ENCODE assay signal across 8 mouse cellular contexts in genomic region chr9:22518394-22519041, GRCm38 (mm10). TPM values are rescaled to one million over a fixed set of nuclear protein-coding genes. Genes with fewer than 3 reads are reported as not detected.
DNase-seq lines count a peak whose midpoint lies in the region; ATAC-seq and TF ChIP-seq lines count a peak whose summit lies in the region.
"Had no signal": no experiment of that assay in that cellular context is flagged by ENCODE, and none has a peak within 500 bp of the region (broad histone marks: within the 10 kb centered on the region; RNA-seq: fewer than 3 reads in every experiment).

No protein-coding gene starts in this region.

- H3K9me3 ChIP-seq in CH12.LX (replicated peaks; ENCODE audit: low read length): peaks cover 6% of the 10 kb centered on the region
- H3K9me3 ChIP-seq in lung, embryonic 16.5 days (ENCODE audit: control insufficient read depth, low read length): no peaks in the 10 kb centered on the region

- no peaks in the 10 kb centered on the region for H3K4me1 ChIP-seq in CH12.LX (ENCODE audit: control insufficient read depth in 1 of 2, insufficient read depth in 2 of 2)
- no peaks in the 10 kb centered on the region for H3K4me1 ChIP-seq in lung, embryonic 16.5 days (replicated peaks; ENCODE audit: control insufficient read depth, insufficient read depth, low read length)
- H3K4me1 ChIP-seq: heart, embryonic 15.5 days had no signal

- peaks cover 4 to 12% of the 10 kb centered on the region in 2 experiments for H3K36me3 ChIP-seq in CH12.LX (replicated peaks in 1 of 2; ENCODE audit: control insufficient read depth in 1 of 2, insufficient read depth in 1 of 2, low read length in 1 of 2)
- H3K36me3 ChIP-seq in lung, embryonic 16.5 days (ENCODE audit: control insufficient read depth, insufficient read depth, low read length): no peaks in the 10 kb centered on the region
- H3K36me3 ChIP-seq: heart, embryonic 15.5 days had no signal

- TF ChIP-seq EP300 in CH12.LX (IDR thresholded peaks at IDR 0.05; ENCODE audit: low read length): no peak

- H3K79me2 ChIP-seq in CH12.LX (replicated peaks; ENCODE audit: control insufficient read depth, extremely low read depth, insufficient read depth, poor library complexity, severe bottlenecking): no peaks in the 10 kb centered on the region

- no peak for TF ChIP-seq POLR2A in CH12.LX (IDR thresholded peaks at IDR 0.05; ENCODE audit: low read depth, low read length)

- TF ChIP-seq CTCF in CH12.LX (conservative IDR thresholded peaks at IDR 0.05 in 1 of 2, IDR thresholded peaks at IDR 0.05 in 1 of 2; ENCODE audit: low read depth in 2 of 2, low read length in 2 of 2): peak; percentile 69 to 79

- dilution Hi-C loops in CH12.LX (cut with MboI; ENCODE audit: extremely low pct_ligation_motif_present, extremely low pct_unique_long_range_greater_than_20kb, low sequenced_read_pairs): no loop called here

- no peak overlapping the region for H3K9ac ChIP-seq in CH12.LX (ENCODE audit: insufficient read depth, low read depth)
- no peak overlapping the region for H3K9ac ChIP-seq in lung, embryonic 16.5 days (ENCODE audit: low read length)
- H3K9ac ChIP-seq: heart, embryonic 15.5 days had no signal

- peak; percentile 70 for TF ChIP-seq RAD21 in CH12.LX (IDR thresholded peaks at IDR 0.05; ENCODE audit: low read depth, low read length)

- no peaks in the 10 kb centered on the region for H3K27me3 ChIP-seq in CH12.LX (replicated peaks)
- no peaks in the 10 kb centered on the region for H3K27me3 ChIP-seq in lung, embryonic 16.5 days (ENCODE audit: control insufficient read depth, insufficient read depth, low read depth, low read length)
- H3K27me3 ChIP-seq: heart, embryonic 15.5 days had no signal

- 87% methylated on average over 3 of the region's 3 CpGs for WGBS in lung, embryonic 16.5 days

- DNase-seq in CH12.LX (ENCODE audit: extremely low read depth) (peak; percentile 62), MEL-GATA-1-ER (ENCODE audit: extremely low read depth, low read depth) (peak; percentile 52)
- peak; percentile 26 to 73 for DNase-seq in cerebellum, postnatal 25 days
- peak; percentile 13 to 76 for DNase-seq in kidney, postnatal 36 days
- DNase-seq in right cerebral cortex, adult 18-20 months: peak; percentile 44

- in situ Hi-C loops in CH12.LX (cut with MboI; ENCODE audit: low pct_ligation_motif_present, low pct_unique_long_range_greater_than_20kb, low sequenced_read_pairs): no loop called here

- no peak overlapping the region for H3K4me3 ChIP-seq in CH12.LX (replicated peaks in 1 of 3; ENCODE audit: low read depth in 2 of 3, low read length in 2 of 3, poor library complexity in 1 of 3)
- H3K4me3 ChIP-seq in lung, embryonic 16.5 days (ENCODE audit: low read length): no peak overlapping the region
- H3K4me3 ChIP-seq: heart, embryonic 15.5 days had no signal

- no peak overlapping the region for H3K27ac ChIP-seq in CH12.LX (ENCODE audit: insufficient read depth, low read depth)
- no peak overlapping the region for H3K27ac ChIP-seq in lung, embryonic 16.5 days (ENCODE audit: low read length)
- H3K27ac ChIP-seq: heart, embryonic 15.5 days had no signal

- H3K4me2 ChIP-seq in CH12.LX (ENCODE audit: insufficient read depth, low read depth, poor library complexity, severe bottlenecking): no peak overlapping the region
- H3K4me2 ChIP-seq in lung, embryonic 16.5 days (ENCODE audit: low read depth, low read length): no peak overlapping the region
- H3K4me2 ChIP-seq: heart, embryonic 15.5 days had no signal

- ATAC-seq in granulocyte monocyte progenitor cell, adult 5-6 weeks (replicated peaks; ENCODE audit: poor library complexity, severe bottlenecking): peak; percentile 71
- ATAC-seq in lung, embryonic 16.5 days (ENCODE audit: low read depth): peak; percentile 76; the same call in 1 of the 2 replicates

TF ChIP-seq in CH12.LX, 34 proteins besides CTCF, POLR2A, EP300 and RAD21:
- TF ChIP-seq PAX5 (IDR thresholded peaks at IDR 0.05; ENCODE audit: low read length): no peak
- TF ChIP-seq SMC3 (IDR thresholded peaks at IDR 0.05; ENCODE audit: low read depth, low read length): peak; percentile 51

RNA-seq across cellular contexts. Expression of gene Bbs9, which starts 43.0 kb away (rescaled TPM):
- total RNA-seq in CH12.LX (2012; rRNA removed): 8.1 and 9.1 TPM in 2 replicates
- total RNA-seq in CH12.LX (2014; rRNA removed): 7.8 and 8.5 TPM in 2 replicates
- 6.9 and 8.5 TPM in 2 replicates for polyA plus RNA-seq in CH12.LX (2012; ENCODE audit: insufficient read length, low read depth)
- total RNA-seq in granulocyte monocyte progenitor cell, adult 5-6 weeks (2014; fragmentation: Nextera tagmentation): 10.9 and 20.5 TPM in 2 replicates
- total RNA-seq in granulocyte monocyte progenitor cell, adult 5-6 weeks (2017): 14.8 and 18.4 TPM in 2 replicates
- 16.0 TPM in 2 replicates for polyA plus RNA-seq in lung, embryonic 16.5 days (2015; fragmentation: Nextera tagmentation; extraction: Ambion mirVana)

RNA-seq across cellular contexts. Expression of gene Rp9, which starts 49.0 kb away (rescaled TPM):
- total RNA-seq in CH12.LX (2012; rRNA removed) (75.5 and 86.9 TPM in 2 replicates), CH12.LX (2014; rRNA removed) (64.2 and 82.1 TPM in 2 replicates)
- 75.9 and 85.0 TPM in 2 replicates for polyA plus RNA-seq in CH12.LX (2012; ENCODE audit: insufficient read length, low read depth)
- 80.0 and 88.0 TPM in 2 replicates for total RNA-seq in granulocyte monocyte progenitor cell, adult 5-6 weeks (2014; fragmentation: Nextera tagmentation)
- 164 and 168 TPM in 2 replicates for total RNA-seq in granulocyte monocyte progenitor cell, adult 5-6 weeks (2017)
- 60.9 and 64.5 TPM in 2 replicates for polyA plus RNA-seq in lung, embryonic 16.5 days (2015; fragmentation: Nextera tagmentation; extraction: Ambion mirVana)
